Mouse (Mus musculus) G1E (cell line): ENCODE measurements around the gene Tesmin. TPM values are rescaled to one million over a fixed set of nuclear protein-coding genes. Genes with fewer than 3 reads are reported as not detected.

Source experiments
- ATAC-seq: 2 replicates; pipeline ENCODE4 v1.8.0; 2016; ENCODE audit warnings: mild to moderate bottlenecking; ENCODE audit not compliant: insufficient number of reproducible peaks, poor library complexity, low FRiP score, severe bottlenecking; ENCODE audit errors: extremely low read depth
- DNase-seq: peaks from one replicate; pipeline ENCODE4 v3.0.0; 2012; ENCODE audit warnings: low spot score
- H3K27me3 ChIP-seq: 2 replicates; pipeline ENCODE4 v1.6.1; 2012; ENCODE audit warnings: mild to moderate bottlenecking, low read length, inconsistent platforms; ENCODE audit not compliant: insufficient read depth
- H3K36me3 ChIP-seq: replicated peaks from 2 replicates; pipeline ENCODE3; 2012; ENCODE audit warnings: mild to moderate bottlenecking, inconsistent platforms
- H3K4me1 ChIP-seq: 2 replicates; pipeline ENCODE4 v1.6.1; 2012; ENCODE audit warnings: low read depth, low read length, inconsistent platforms, mixed read lengths; ENCODE audit not compliant: insufficient read depth
- H3K4me3 ChIP-seq: 2 replicates; pipeline ENCODE4 v1.5.1; 2012; ENCODE audit warnings: low read depth, mild to moderate bottlenecking, inconsistent platforms, low read length, moderate library complexity, mixed read lengths
- H3K9me3 ChIP-seq: replicated peaks from 2 replicates; pipeline ENCODE4 v1.6.1; 2012; ENCODE audit warnings: inconsistent platforms
- CTCF ChIP-seq: IDR thresholded peaks from 2 replicates; pipeline ENCODE4 v1.5.1; 2012; ENCODE audit warnings: low read depth, low read length, inconsistent platforms, mixed read lengths
- GATA1 ChIP-seq: IDR thresholded peaks from 2 replicates; pipeline ENCODE4 v1.6.1; 2012; ENCODE audit warnings: borderline replicate concordance, low read length, inconsistent platforms, mixed read lengths
- GATA2 ChIP-seq: IDR thresholded peaks from 2 replicates; pipeline ENCODE4 v1.6.1; 2012; ENCODE audit warnings: low read depth, low read length, inconsistent platforms, borderline replicate concordance
- POLR2AphosphoS5 ChIP-seq: IDR thresholded peaks from 2 replicates; pipeline ENCODE4 v1.6.1; 2012; ENCODE audit warnings: low read depth, low read length, inconsistent platforms; ENCODE audit not compliant: insufficient replicate concordance
- TAL1 ChIP-seq: conservative IDR thresholded peaks from 2 replicates; pipeline ENCODE4 v1.6.1; 2012; ENCODE audit warnings: low read depth, low read length, inconsistent platforms, mixed read lengths
- polyA plus RNA-seq: library from polyadenylated mRNA; stranded (reverse); fragments of >175 nt; gene quantifications from 2 replicates; pipeline ENCODE4 v1.2.3, GENCODE M21; 2012
- total RNA-seq, 2 experiments: library from RNA; stranded (forward) in 1 of 2; stranded (reverse) in 1 of 2; fragments of 200-1000 nt in 1 of 2; fragments of >200 nt in 1 of 2; fragmentation: Nextera tagmentation in 1 of 2; gene quantifications; 2 replicates each; pipeline ENCODE4 v1.2.3; 2014 to 2017

Tesmin gene
- total and polyA plus RNA-seq, 3 experiments = 0.17 to 0.33 TPM; not detected in 1

DNA sequence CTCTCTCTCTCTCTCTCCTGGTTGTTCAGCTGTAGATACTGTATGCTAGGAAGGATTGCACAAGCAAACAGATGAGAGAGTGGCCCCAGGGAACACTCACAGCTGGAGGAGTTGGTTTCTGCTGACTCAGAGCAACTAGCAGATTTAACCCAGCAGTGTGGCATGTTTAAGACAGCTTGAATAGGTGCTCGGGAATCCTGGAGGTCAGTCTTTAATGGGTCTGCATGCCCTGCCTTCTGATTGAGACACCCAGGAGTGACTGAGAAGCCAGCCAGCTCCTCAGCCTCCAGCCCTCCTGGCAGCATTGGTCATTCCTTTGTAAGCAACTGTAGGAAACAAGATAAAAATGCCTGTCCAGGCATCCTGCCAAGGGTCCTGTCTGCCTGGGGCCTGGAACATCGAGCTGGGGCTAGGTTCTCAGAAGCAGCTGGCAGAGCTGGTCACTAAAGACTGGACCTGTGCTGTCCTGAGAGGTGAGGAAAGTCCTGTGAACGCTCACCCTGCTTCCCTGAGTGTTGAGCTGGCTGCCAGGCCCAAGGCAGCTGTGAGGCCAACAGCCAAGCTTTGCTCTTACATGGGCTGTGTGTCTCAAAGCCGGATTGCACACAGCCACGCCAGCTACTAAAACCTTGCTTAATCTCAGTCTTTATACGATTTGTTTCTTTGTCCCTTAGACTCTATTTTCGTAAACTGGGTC is 35.1 kb upstream of the Tesmin start:
- peaks cover 81% of the 10 kb centered on the region for H3K36me3 ChIP-seq

DNA sequence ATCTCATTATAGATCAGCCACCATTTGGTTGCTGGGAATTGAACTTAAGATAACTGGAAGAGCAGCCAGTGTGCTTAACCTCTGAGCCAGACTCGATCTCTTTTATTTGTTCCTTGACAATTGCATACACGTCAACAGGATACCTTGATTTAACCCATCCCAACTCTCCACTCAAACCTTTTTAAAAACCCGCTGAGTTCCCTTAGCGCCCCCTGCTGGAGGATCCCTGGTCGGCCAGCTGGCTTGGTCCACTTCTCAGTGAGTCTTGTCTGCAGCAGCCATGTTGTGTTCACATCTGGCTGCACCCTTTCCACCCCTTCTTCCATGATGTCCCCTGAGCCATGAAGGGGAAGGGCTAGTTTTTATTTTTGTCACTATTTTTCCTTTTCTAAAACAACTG is 33.6 kb upstream of the Tesmin start:
- ATAC-seq (no peak), DNase-seq (no peak)
- peaks cover 12% of the 10 kb centered on the region for H3K4me1 ChIP-seq
- no peaks in the 10 kb centered on the region for H3K9me3 ChIP-seq
- H3K36me3 ChIP-seq = peaks cover 74% of the 10 kb centered on the region
- TF ChIP-seq GATA1 (no peak), TAL1 (no peak), CTCF (no peak), POLR2AphosphoS5 (no peak), GATA2 (no peak)
- H3K27me3 ChIP-seq = no peaks in the 10 kb centered on the region
- H3K4me3 ChIP-seq = no peak overlapping the region

More for the DNA sequence above, 35.1 kb upstream of the Tesmin start:
- ATAC-seq (no peak), DNase-seq (no peak)
- Histone ChIP-seq H3K4me3 (no peak overlapping the region), H3K27me3 (no peaks in the 10 kb centered on the region), H3K4me1 (peaks cover 4% of the 10 kb centered on the region; the same call in 1 of the 2 replicates), H3K9me3 (no peaks in the 10 kb centered on the region)
- no peak for TF ChIP-seq GATA1
- TF ChIP-seq POLR2AphosphoS5 = no peak
- TF ChIP-seq CTCF = no peak
- TF ChIP-seq TAL1 = no peak
- no peak for TF ChIP-seq GATA2

- ATAC-seq = no peak
- no peak for DNase-seq
- H3K4me1 ChIP-seq = peaks cover 23% of the 10 kb centered on the region
- H3K36me3 ChIP-seq = peaks cover 77% of the 10 kb centered on the region
- no peaks in the 10 kb centered on the region for H3K27me3 ChIP-seq
- no peaks in the 10 kb centered on the region for H3K9me3 ChIP-seq
- no peak for TF ChIP-seq GATA2
- no peak for TF ChIP-seq TAL1
- TF ChIP-seq POLR2AphosphoS5 = no peak
- no peak for TF ChIP-seq GATA1
- TF ChIP-seq CTCF = no peak
- H3K4me3 ChIP-seq = no peak overlapping the region
These were observed 32.1 kb upstream of the Tesmin start for GRCm38 (mm10) chr19:3356516-3356915.

GRCm38 (mm10) chr19:3357620-3358019 is 31.0 kb upstream of the Tesmin start:
- no peaks in the 10 kb centered on the region for H3K27me3 ChIP-seq
- no peak for TF ChIP-seq POLR2AphosphoS5
- no peak for TF ChIP-seq GATA1
- no peak for TF ChIP-seq GATA2
- no peak for TF ChIP-seq CTCF
- no peak for TF ChIP-seq TAL1
- H3K9me3 ChIP-seq = no peaks in the 10 kb centered on the region
- peaks cover 77% of the 10 kb centered on the region for H3K36me3 ChIP-seq
- DNase-seq (no peak), ATAC-seq (no peak)
- peaks cover 23% of the 10 kb centered on the region for H3K4me1 ChIP-seq
- H3K4me3 ChIP-seq = no peak overlapping the region

DNA sequence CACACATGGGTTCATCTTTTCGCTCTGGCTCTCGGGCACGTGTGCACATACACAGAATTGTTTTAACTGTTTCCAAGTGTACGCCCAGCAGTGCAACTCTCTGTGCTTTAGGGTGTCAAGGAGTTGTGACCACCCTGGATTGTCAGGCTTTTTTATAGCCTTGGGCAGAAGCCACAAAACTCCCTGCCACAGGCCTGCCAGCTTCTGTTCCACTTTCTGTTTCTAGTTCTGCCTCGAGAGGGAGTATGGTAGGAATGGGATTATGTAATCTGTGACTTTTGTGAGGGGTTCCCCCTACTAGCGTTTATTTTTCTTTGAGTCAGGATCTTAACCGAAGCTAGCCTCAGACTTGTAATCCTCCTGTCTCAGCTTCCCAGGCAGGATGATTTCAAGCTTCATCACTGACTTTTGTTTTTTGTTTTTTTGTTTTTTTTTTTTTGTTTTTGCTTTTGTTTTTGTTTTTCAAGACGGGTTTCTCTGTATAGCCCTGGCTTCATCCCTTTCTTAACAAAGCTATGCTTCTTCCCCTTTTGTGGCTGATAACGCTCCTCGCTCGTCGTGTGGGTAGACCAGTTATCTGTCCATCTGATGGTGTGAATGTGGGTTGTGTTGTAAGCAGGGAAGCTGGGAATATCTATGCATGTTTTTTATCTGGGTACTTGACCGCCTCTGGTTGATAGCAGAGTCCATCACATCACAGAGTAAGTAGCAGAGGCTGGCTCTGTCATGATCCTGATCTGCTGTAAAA is 28.6 kb upstream of the Tesmin start:
- Histone ChIP-seq H3K36me3 (peaks cover 84% of the 10 kb centered on the region), H3K4me1 (peaks cover 19% of the 10 kb centered on the region), H3K27me3 (no peaks in the 10 kb centered on the region), H3K9me3 (no peaks in the 10 kb centered on the region), H3K4me3 (peak overlapping the region; percentile 35; the same call in 1 of the 2 replicates)
- ATAC-seq = peak; percentile 49; the same call in 1 of the 2 replicates
- no peak for TF ChIP-seq GATA2
- no peak for TF ChIP-seq CTCF
- no peak for TF ChIP-seq POLR2AphosphoS5
- TF ChIP-seq GATA1 = no peak
- no peak for TF ChIP-seq TAL1
- DNase-seq = peak; percentile 32

- TF ChIP-seq TAL1 (no peak), POLR2AphosphoS5 (no peak), GATA1 (no peak), GATA2 (no peak), CTCF (no peak)
- ATAC-seq (no peak), DNase-seq (no peak)
- no peaks in the 10 kb centered on the region for H3K27me3 ChIP-seq
- no peaks in the 10 kb centered on the region for H3K9me3 ChIP-seq
- H3K4me1 ChIP-seq = peaks cover 19% of the 10 kb centered on the region
- no peak overlapping the region for H3K4me3 ChIP-seq
- peaks cover 87% of the 10 kb centered on the region for H3K36me3 ChIP-seq
These were observed 25.1 kb upstream of the Tesmin start for GRCm38 (mm10) chr19:3363510-3363909.
